Mouse (Mus musculus) NIH3T3 (cell line): ENCODE measurements around the gene Daam1.

Source experiments
- DNase-seq: peaks from one replicate; pipeline ENCODE4 v3.0.0-alpha.2; 2012; ENCODE audit warnings: low read depth

The Daam1 gene

GRCm38 (mm10) chr12:71830607-71831257 lies at the start of gene Daam1:
Gene Daam1, plus strand, starts transcription at chr12:71831078.
- peak; percentile 96 for DNase-seq

DNA sequence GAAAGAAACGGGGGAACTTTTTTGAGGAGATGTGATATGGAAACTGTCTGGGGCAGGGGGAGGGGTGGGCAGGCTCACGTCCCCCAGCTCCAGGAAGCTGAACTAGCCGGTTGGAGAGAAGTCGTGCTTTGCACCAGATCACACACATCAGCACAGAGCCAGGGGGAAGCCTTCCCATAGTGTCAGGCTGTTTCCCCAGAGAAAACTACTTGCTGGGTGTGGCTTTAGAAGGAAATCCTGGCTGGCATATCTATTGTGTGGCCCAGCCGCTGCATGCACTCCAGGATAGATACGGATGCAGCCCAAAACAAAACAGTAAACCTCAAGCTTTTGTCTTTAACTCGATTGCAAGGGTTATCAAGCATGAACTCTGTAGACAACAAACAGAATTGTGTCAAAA lies 49.7 kb upstream of the Daam1 start:
- DNase-seq = no peak

GRCm38 (mm10) chr12:71783970-71784369 lies 46.9 kb upstream of the Daam1 start:
- DNase-seq = no peak

GRCm38 (mm10) chr12:71784666-71785255 lies 46.1 kb upstream of the Daam1 start:
- no peak for DNase-seq

- no peak for DNase-seq
These were observed 44.4 kb upstream of the Daam1 start for GRCm38 (mm10) chr12:71786521-71786920.

- no peak for DNase-seq
These were observed 42.1 kb upstream of the Daam1 start for GRCm38 (mm10) chr12:71788791-71789190.

- DNase-seq = no peak
These were observed 40.3 kb upstream of the Daam1 start for GRCm38 (mm10) chr12:71790581-71790980.

DNA sequence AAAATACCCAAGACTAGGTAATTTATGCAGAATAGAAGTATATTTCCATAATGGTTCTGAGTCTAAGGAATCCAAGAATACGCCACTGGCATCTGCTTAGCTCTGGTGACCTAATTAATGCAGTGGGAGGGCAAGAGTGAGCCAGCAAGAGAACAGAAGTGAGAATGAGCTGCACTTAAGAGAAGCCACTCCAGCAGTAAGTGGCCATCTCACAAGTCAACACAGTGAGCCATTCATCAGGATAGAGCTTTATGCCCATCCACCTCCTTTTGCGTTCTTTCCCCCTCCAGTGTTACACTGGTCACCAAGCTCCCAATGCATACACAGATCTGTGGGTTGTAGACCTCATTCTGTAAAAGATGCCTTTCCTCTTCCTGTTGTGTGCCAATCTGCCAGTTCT lies 37.8 kb upstream of the Daam1 start:
- no peak for DNase-seq

DNA sequence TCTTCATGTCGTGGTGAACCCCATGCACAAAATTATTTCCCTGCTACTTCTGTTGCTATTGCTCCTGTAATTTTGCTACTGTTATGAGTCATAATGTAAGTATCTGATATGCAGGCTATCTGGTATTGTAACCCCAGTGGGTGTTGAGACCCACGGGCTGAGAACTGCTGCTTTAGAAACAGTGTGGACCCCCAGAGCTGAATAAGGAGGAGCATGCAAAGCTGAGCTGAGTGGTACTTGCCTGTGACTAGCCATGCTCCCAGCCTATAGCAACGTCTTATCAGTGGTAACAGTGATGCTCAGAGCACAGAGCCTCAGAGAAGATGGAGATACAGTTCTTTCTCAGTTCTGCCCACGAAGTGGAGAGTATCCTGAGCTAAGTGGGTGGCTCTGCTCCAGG lies 35.3 kb upstream of the Daam1 start:
- no peak for DNase-seq

DNA sequence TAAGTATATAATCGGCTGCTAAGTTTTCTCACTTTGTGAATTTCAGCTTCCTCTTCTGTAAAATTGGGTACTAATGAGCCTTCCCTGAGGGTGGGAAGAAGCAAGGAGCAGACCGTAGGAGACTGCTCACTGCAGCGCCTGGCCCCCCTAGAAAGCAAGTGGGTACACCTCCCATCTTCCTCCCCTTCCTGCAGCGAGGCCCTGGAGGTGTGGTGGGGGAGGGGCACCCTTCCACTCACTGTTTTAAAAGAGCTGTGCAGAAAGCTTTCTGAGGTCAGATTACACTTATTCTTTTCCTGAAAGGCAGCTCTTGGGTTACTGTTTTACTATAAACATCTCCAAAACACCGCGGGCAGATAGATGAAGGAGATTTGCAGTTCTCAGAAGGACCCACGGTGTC lies 34.4 kb upstream of the Daam1 start:
- DNase-seq = no peak

DNA sequence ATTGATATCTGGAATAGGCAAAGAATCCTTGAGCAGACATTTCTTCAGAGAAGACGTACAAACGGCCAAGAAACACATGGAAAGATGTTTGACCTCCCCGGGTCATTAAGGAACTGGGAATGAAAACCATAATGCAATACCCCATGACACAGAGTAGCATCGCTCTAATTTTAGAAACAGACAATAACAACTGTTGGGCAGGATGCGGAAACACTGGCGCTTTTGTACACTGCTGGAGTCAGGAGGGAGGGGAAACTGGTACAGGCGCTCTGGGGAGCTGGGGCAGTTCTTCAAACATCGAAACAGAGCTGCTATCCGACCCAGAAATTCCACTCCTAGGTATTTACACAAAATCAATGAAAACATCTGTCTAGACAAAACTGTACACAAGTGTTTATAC lies 23.6 kb upstream of the Daam1 start:
- no peak for DNase-seq

DNA sequence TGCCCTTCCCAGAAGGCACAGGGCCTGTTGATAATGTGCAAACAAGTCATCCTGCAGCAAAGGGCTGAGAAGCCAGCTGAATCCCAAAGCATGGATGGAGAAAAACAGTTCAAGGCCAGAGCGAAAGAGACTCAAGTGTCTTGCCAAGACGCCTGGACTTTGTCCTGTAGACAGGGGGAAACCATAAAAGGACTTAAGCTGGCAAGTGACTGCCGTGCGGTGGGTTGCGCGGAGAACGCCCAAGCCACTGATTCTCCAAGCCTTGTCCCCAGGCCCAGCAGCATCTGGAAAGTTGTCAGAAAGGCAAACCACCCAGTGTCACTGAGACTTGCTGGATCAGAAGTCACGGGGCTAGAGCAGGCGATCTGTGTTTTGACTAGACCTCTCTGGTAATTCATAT lies 22.2 kb upstream of the Daam1 start:
- DNase-seq = no peak

DNA sequence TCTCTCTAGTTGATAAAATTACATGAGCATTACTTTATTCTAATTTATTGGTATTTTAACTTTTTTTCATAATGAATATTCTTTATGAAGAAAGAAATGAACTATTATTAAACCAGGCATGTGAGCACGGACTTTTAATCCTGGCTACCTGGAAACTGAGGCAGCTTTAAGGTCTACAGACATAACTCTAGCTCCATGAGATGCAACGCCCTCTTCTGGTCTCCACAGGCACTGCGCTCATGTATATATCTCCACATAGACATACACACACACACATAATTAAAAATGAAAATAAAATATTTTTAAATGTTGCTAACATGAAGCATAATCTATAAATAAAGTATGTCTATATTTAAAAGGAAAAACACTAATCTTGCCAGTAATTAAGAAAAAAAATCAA lies 21.3 kb upstream of the Daam1 start:
- no peak for DNase-seq

DNA sequence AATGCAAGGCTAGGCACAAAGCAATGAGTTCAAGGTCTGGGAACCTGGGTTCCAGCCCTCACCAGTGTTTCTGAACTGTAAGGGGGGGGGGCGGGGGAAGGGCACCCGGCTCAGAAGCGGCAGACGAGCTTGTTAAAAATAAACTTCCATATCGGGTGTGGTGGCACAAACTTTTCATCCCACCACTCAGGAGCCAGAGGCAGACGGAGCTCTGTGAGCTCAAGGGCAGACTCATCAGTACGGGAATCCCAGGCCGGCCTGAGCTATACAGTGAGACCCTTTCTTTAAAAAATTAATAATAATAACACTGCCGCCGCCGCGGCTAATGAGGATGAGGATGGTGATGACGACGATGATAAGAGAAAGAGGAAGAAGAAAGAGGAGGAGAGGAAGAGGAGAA lies 18.3 kb upstream of the Daam1 start:
- DNase-seq = no peak

DNA sequence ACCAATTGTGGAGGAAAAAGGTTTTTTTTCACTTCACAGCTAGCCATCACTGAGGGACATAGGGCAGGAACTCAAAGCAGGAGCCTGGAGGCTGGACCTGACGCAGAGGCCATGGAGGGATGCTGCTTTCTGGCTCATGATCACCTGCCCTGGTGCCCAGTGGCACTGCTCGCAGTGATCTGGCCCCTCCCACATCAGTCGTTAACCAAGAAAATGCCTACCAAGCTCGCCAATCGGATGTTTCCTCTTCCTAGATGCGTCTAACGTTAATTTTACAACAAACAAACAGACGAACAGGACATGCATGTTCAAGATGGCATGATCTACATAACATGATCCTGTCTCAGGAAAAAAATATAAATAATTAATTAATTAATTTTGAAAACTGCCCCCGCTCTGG lies 17.6 kb upstream of the Daam1 start:
- DNase-seq = no peak

GRCm38 (mm10) chr12:71813761-71814160 lies 17.1 kb upstream of the Daam1 start:
- no peak for DNase-seq

DNA sequence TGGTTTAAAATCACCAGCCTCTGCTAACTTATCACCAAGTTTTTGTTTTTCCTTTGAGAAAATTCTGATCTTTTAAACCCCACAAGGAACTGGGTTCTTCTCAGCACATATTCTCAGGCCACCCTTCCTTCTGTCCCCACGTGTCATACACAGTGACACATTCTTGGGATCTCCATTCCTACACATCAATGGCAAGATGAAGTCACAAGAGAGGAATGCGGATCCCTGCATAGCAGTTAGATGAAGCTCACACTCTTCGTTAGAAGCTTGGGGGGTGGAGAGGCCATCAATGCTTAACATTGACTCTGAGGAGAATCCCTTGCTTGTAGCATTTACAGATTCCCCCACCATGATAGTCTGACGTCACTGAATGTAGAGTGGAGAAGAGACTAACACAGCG lies 10.8 kb upstream of the Daam1 start:
- DNase-seq = no peak

DNA sequence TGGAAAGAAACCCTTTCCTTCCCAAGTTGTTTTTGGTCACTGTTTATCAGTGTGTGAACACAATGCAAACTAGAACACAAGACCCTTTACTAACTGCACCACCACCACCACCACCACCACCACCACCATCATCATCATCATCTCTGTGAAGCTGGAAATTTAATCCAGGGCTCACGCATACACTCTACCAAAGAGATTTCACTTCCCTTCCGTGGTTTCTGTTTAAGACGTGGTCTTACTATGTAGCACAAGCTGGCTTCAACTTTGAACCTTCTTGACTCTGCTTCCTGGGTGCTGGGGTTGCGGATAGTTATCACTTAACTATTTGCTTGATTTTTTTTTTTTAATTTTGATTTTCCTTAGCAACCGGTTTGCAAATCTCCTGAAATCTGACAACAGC lies 9.6 kb upstream of the Daam1 start:
- no peak for DNase-seq

DNA sequence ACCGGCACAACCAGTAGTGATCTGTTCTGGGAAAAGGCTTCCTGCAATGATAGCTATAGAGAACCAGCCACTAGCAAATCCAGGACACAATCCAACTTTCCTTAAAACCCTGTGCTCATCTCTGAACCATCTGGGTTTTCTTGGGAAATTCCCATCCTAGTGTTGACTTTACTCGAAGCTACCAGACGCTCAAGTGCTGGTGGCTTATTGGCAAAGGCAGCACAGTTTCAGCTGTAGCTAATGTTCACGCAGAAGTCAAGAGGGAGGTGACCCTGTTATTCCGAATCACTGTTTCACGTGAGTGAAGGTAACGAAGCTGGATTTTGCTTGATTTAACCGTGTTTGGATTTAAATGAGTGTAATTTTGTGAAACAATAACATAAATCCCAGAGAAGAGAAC lies 9.1 kb upstream of the Daam1 start:
- DNase-seq = no peak

- DNase-seq = no peak
These were observed 6.0 kb upstream of the Daam1 start for GRCm38 (mm10) chr12:71824927-71825326.

GRCm38 (mm10) chr12:71830139-71830538 lies 739 bp upstream of the Daam1 start:
- no peak for DNase-seq

DNA sequence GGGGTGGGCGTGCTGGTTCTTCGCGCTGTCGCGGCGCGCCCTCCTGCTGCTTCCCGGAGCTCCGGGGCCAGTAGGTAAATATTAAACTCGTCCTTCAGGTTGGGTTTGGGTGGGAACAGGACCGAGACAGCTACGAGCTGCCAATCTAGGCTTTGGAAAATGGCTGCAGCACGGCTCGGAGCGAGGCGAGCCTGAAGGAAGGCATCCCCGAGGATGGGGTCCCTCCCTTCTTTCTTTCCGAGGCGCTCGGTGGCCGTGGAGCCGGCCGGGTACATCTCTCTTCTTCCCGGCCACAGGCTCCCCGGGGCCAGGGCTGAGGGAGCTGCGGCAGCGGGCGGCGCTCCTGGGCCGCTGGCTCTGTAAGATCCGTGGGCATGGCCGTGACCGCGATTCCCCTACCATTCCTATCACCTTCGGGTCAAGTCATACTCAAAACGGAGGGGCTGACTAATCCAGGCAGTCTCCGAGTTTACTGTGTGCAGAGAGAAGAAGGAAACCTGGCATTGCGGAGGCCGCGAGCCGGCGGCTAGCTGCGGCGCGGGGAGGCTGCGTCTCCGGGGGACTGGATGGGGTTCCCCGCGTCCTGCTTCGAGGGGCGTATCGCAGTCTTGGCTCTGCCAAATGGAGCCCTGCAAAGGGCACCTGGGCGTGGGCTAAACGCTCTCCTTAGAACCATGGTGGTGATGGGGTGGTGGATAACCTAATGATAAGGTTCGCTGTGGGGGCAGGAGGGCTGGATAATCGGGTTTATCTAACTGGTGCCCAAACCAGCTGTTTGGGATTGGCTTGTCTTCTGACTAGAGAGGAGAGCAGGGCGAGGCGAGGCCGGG lies 595 bp downstream of the Daam1 start:
- peak; percentile 66 for DNase-seq

DNA sequence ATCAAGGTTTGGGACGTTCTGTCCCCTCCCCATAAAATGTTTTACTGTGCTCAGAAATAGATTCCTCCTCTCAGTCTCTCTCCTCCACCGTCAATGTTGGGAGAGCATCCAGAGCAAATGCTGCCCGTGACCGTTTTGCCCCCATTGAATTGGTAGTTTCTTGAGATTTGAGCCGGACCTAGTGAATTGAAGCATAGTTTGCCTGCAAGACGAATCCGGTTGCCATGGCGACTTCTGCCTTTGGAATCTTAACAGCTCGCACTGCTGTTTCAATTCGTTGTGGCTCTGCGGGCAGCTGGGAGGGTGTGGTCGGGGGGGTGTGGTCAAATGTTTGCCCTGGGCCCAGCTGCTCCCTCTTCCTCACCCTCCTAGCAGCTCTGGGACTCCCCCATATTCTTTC lies 1.3 kb downstream of the Daam1 start:
- DNase-seq = peak; percentile 83
